Mouse (Mus musculus): Measurements from ENCODE around the gene Tamm41.

Gene Tamm41

GRCm38 (mm10) chr6:114970895-114971294, 66.8 kb downstream of the Tamm41 start:
- peak; percentile 44 to 46 for DNase-seq

DNA sequence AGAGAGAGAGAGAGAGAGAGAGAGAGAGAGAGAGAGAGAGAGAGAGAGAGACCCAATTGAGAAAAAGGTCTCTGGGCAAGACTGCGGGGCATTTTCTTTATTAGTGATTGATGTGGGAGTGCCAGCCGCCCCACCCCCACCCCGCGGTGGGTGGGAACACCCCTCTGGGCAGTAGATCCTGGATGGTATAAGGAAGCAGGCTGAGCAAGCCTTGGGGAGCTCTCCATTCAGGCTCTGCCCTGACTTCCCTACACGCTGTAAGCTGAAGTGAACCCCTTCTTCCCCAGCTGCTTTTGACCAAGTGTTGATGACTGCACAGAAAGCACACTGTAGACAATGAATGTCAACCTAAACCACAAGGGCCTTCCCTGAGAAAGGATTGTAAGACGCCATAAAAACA, 67.3 kb downstream of the Tamm41 start:
- DNase-seq, result no peak

GRCm38 (mm10) chr6:114969213-114970120, 68.2 kb downstream of the Tamm41 start, which contains the start of gene Vgll4:
Gene Vgll4 (minus strand): TSS chr6:114969994.
- DNase-seq, result peak; percentile 47 to 56

- DNase-seq, result peak; percentile 62 to 66
Measured at GRCm38 (mm10) chr6:114968361-114969212, 69.1 kb downstream of the Tamm41 start.

GRCm38 (mm10) chr6:114967623-114968022, 70.1 kb downstream of the Tamm41 start:
- no peak for DNase-seq

DNA sequence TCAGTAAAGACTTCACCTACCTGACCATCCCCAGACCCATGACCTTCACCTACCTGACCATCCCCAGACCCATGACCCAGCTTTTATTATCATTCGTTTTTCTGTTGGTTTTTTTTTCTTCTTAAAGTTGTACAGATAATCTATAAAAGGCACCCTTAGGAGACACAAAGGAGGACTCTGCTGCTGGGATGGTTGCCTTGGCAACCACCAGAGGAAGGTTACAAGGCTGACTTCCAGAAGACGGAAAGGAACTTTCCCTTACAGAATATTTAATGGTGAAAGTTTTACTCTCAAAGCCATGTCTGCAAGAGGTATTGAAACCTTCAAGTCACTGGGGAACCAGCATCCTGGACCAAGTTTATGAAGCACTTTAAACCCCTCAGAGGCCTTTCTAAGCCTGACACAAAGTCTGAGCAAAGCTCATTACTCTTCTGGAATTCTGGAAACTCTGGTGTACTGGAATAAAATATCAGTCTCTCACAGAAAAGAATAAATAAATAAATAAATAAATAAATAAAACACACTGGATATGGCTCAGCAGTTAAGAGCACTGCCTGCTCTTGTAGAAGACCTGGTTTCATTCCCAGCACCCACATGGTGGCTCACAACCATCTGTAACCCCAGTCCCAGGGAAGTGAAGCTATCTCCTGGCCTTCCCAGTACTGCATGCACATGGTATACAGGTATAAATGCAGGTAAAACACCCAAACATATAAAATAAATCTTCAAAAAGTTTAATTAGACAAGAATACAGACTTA, 71.1 kb downstream of the Tamm41 start:
- DNase-seq, result no peak

- no peak for DNase-seq
Measured at GRCm38 (mm10) chr6:114965802-114966201, 71.9 kb downstream of the Tamm41 start.

DNA sequence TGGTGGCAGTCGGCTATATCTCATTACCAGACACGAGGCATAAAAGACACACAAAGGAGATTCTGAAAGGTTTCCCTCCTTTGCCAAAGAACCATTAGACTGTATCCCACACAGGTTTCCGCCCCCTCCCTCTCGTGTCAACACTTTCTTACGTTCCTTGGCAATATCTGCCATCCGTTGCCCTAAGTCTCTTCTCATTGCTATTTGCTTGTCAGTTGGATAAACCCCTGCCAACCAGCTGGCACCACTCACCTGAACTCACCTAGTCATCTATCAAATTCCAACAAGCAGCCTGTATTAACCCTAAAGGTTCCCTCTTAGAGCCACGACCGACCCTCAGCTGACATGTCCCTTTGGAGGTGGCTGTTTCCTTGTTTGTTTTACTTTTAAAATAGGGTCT, 72.3 kb downstream of the Tamm41 start:
- no peak for DNase-seq

DNA sequence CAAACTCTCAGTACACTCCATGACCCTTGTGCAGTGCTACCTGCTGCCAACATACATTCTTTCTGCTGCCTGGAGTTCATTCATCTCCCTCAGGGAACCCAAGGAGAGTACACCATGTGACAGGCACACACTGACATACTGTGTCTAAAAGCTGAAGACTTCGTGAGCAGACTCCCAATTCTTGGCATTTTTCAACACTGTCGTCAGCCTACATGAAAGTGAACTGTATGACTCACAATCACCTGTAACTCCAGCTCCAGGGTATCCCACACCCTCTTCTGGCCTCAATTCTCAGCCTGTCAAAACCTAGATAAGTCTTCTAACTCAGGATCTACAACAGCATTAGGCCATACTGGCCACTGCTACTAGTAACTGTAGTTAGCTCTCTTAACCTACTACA, 73.4 kb downstream of the Tamm41 start:
- no peak for DNase-seq

DNA sequence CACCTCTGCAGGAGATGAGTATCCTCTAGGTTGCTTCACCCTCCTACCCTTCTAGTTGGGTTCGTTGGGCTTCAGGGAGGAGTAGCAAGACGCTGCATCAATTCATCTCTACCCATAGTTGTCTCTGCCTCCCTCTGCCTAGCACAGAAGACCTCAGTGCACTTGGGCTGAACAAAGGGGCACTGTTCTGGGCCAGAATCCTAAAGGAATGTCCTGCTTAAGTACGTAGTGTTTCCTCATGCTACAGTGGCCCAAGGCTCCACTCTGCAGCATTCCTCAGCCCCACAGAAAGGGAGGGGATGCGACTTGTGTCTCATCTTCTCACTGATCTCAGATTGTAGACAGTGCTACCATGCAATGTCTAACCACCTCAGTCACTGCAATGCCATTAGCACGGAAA, 74.0 kb downstream of the Tamm41 start:
- no peak for DNase-seq

GRCm38 (mm10) chr6:114961276-114962068, 76.2 kb downstream of the Tamm41 start:
- no peak for DNase-seq

- DNase-seq, result no peak
Measured at GRCm38 (mm10) chr6:114959012-114959398, 78.7 kb downstream of the Tamm41 start.

DNA sequence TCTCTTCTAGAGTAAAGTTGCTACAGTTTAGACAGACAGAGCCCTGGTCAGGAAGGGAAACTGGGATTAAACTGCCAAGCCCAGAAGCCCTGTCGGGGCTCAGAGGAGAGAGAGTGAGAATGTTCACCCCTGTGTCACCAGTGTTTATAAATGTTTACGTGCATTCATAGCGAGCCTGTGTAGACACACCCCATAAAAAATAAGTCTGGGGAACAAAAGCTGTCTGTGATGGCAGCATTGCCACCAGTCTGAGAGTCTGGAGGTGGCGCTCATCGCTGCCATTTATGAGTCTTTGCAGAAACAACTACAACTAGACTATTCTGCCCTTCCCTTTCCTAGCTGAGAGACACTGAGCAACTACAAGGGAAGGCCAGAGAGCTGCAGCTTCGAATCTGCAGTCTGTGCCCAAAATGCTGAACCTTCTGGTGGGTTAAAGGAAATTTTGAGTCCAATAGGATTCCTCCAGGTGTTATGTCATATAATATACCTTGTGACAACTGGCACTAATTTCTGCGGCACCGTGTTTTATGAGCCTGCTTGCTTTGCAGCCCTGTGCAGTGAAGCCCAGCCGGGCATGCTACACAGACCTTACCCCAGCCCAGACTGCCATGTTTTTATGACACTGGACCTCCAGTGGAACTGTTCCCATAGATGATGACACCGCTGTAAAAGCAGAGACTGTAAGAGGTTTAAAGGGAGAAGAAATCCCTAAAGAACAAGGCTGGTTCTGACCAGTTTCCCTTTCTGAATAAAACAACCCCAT, 79.2 kb downstream of the Tamm41 start:
- DNase-seq, result no peak

DNA sequence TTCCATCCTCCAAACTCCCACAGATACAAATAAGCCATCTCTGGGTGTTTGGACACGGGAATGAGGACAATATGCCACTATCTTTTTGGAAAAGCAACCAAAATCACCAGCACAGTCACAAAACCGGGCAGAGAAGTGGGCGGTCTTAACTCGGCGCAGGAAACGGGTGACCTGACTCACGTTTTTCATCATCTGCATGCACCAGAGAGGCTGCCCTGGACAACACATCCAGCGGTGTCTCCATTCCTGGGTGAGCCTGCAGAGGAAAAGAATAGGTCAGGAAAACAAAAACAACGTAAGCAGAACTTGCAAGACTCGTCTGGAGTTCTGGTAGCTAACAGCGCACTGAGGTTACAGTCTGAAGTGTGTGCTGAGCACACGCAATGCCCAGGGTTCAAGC, 79.9 kb downstream of the Tamm41 start:
- no peak for DNase-seq

DNA sequence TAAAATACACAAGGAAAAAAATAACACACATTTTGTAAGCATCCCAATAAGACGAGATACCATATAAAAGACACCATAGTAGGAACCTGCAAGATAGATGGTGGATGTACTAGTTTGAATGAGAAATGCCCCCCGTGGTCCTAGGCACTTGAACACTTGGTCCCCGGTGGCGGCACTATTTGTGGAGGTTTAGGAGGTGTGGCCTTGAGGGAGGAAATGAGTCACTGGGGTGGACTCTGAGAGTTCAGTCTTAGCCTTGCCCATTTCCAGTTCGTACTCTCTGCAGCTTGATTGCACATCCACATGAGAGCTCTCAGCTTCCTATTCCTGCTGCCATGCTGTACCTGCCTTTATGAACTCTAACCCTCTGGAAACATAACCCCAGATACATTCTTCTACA, 83.2 kb downstream of the Tamm41 start:
- DNase-seq, result no peak
